Mouse (Mus musculus) layer of hippocampus, adult 11-12 months (tissue): ENCODE results near the gene Pclaf.

Experiments used
- DNase-seq: peaks from one replicate; pipeline ENCODE4 v3.0.0; 2022; ENCODE audit warnings: low spot score

Gene Pclaf

DNA sequence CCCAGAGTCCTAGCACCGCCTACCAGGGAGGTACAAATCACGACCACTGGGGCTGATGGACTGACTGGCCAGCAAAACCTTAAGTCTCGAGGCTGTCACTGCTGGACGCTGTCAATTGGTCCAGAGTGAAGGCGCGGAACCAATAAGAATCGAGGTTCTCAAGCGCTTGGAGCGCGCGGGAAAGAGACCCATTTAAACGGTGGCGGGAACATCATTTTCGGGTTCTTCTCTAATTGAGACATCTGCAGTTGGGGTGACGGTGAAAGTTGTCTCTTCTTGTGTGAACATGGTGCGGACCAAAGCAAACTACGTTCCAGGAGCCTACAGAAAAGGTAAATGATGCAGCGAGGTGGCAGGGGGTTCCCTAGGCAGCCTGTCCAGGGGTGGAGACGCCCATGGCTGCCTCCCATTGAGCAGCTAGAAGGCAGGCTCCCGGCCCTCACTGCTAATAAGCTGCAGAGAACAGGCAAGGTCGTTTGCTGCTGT is at the start of gene Pclaf:
Gene Pclaf, plus strand, starts transcription at position 95 of the 486 bp plus-strand sequence.
- DNase-seq, result peak; percentile 53

DNA sequence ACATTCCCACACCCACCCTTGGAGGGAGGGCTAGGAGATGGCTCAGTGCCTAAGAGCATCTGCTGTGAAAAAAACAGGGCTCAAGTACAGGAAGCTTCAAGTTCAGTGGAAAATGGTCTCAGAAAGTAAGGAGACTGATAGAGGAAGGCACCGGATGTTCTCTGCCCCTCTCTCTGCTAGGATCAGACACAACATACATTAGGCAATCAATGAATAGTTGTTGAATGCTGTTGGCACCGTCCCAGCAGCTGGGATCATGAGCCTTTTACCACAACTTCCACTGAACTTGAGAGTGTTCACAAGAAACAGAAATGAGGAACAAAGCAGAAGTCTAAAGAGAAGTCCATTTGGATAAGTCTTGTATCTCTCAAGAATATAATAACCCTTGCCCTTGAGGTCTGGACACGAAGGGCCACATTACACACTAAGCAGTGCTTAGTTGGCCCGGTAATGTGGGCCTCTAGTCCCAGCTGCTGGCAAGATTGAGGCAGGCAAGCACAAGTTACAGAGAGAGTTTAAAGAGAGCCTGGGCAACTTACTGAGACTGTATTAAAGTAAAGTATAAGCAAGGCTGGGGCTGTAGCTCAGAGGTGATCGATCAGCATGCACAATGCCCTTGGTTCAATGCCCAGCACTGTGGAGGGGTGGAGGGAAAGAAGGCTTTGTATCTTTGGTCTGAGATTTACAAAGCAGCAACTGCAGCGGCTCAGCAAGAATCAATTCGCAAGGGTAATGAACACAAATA is 45.4 kb upstream of the Pclaf start:
- DNase-seq, result peak; percentile 60

DNA sequence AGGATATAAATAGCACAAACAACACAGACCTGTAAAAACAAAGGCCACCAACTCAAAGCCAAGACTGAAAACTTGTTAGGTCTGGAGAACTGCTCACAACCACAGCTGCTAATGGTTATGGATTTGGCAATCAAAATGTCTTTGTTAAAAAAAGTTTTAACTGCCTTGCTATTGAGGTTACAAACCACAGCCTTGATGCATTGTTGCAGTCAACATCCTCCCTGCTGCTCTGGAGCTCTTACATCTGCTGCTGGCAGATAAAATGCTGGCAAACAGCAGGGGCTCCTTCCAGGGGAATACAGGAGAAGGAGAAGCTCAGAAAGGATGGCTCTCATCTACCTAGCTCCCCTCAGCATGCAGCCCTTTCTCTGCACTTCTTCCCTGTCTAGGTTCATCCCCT is 41.9 kb upstream of the Pclaf start:
- no peak for DNase-seq

DNA sequence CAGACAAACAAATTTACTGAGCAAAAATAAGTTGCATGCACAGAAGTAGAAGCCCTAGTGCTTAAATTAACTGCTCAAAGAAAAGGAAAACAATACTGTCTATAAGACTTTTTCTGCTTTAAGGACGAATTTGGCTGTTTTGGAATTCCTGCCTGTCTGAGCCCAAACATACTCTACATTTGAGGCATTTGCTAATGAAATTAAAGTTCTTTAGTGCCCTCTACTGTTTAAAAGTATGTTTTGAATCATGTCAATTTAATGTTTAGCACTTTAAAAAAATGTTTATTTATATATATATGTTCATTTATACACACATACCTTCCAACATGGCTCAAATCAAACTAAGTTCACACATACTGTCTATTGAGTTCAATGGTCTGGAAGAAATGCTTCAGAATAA is 39.8 kb upstream of the Pclaf start:
- DNase-seq, result no peak

DNA sequence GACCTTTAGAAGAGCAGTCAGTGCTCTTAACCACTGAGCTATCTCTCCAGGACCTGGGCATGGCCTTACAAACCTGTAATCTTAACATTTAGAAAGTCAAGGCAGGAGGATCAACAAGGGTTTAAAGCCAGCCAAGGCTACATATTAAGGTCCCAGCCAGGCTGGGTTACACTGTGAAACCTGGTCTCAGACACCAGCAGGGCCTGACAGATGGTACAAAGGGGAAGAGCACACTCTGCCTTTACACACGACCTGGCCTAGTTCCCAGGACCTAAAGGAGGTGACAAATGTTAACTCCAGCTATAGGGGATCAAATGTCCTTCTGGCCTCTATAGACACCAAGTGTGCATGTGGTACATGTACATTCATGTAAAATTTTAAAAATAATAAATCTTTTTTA is 30.4 kb upstream of the Pclaf start:
- no peak for DNase-seq

DNA sequence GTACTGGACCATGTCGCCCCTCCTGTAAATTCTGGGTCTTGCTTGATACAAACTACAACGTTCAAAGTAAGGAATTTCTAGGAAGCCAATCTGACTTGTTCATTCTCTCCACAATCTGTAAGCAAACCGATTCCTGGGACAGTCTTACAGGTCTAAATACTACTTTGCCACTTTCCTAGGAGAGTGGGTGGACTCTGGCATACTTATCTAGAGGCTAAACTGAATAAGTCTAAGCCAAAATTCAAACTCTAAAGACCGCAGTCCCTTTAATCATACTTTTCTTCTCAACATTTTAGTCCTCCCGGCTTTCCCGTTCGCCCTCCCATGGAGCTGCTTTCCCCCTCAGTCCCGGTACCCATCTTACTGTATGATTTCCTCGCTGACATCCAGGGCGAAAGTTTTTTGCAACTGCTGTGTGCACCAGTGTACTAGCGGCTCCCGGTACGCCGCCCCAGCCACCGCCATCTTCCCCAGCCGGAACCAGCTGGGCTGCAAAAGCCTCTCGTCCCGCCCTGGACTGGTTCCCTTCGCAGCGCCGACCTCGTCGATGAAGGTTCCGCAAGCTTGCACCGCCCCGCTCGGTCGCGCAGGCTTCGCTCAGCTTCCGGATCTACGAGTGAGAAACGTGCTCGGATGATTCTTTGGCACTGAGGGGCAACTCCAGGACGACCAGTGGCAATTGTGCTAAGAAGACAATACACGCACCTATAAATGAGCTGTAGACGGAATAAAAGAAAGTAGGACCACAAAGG is 5.3 kb upstream of the Pclaf start:
- peak; percentile 88 for DNase-seq

DNA sequence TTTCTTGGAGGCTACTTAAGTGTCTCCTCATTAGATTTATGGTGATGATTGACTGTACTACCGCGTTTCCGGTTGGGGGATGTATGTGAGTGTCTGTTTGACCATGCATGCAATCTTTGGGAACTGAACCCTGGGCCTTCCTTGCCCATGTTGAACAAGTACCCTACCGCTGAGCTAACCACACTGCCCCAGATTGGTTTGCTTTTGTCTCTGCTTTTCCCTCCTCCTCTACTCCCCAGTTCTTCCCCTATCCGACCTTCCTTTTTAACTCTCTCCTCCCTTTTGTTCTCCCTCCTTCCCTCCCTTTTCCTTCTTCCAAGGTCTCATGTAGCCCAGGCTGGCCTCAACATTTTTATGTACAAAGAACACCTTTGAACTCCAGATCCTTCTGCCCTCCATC is 1.1 kb downstream of the Pclaf start:
- DNase-seq, result no peak

DNA sequence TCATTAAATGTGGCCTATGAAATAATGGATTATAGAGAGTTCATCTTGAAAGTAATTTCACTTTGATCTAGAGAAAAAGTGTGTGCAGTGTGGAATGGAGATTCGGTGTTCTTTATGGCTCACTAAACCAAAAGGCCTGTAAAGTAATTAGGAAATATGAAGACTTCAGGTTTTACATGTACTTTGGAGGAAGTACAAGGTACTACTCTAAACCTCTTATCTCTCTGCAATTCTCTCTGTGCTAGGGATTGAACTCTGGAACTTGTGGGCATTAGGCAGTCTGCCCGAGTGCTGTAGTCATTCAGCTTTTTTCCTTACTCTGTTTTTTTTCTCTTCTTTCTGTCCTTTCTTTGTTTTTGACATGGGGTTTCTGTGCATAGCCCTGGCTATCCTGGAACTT is 6.9 kb downstream of the Pclaf start:
- DNase-seq, result no peak

DNA sequence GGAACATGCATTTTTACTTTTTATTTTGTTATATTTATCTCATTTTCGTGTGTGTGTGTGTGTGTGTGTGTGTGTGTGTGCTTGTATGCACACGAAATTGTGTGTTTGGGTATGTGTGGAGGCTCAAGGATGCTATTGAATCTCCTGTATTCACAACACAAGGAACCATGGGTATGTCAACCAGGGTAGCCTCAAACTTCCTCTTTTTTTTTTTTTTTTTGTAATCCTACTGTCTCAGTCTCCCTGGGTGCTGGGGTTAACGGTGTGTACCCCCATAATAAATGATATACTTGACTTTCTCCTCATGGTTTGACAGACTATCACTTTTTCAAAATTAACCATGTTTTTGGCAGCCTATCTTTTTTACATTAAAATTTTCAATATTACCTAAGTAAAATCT is 12.8 kb downstream of the Pclaf start:
- no peak for DNase-seq

DNA sequence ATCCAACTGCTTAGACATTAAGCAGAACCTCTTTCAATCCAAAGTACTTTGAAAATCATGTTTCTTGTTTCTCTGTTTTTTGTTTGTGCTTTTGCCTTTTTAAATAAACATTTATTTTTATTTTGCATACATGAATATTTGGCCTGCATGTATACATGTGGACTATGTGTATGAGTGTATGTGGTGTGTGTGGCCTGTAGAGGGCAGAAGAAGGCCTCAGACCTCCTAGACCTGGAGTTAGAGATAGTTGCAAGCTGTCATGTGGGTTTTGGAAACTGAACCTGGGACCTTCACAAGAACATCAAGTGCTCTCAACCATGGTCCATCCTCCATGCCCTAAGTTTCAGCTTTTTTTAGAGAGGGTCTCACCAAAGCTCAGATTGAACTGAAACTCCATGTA is 13.4 kb downstream of the Pclaf start:
- no peak for DNase-seq

DNA sequence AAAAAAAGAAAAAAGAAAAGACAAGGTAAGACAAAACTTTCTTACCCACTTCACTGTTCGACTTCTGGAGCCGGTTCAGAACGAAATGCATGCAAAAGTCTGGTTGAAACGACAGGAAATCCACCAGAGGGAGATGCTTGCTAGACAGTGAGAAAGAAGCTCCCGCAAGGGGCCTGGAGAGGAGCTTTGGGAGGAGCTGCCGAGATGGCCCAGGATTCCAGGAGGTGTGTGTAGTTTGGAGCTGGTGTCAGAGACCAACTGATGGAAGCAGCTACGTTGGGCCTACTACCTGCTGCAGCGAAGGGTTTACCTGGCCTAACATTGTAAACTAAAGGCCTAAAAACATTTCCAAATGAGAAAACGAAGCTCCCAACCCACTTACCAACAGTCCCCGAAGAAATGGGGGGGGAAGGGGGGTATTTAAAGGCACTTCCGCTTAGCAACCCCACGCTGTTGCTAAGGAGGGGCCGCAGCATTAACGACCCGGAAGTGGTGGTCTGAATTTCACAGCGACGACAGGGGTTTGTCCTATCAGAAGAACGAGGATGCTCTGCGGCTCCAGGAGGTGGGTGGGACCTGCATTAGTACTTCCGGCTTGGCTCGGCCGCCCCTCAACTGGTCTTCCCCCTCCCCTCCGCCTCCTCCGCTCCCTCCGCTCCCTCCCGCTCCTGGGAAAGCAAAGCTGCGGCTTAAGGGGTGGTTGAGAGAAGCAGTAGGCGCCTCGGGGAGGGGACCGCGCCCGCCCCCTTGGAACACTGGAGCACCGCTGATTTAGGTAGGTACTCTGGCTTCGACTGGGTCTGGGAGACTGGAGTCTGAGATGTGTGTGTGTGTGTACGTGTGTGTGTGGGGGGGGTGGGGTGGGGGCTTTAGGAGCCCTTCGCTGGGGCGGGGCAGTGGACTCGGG is 18.6 kb downstream of the Pclaf start, which contains the start of the genes Trip4 and Csnk1g1:
Gene Trip4, minus strand, starts transcription at position 401 of the 907 bp plus-strand sequence.
Gene Csnk1g1, plus strand, starts transcription at position 531 of the 907 bp plus-strand sequence.
- peak; percentile 97 for DNase-seq

DNA sequence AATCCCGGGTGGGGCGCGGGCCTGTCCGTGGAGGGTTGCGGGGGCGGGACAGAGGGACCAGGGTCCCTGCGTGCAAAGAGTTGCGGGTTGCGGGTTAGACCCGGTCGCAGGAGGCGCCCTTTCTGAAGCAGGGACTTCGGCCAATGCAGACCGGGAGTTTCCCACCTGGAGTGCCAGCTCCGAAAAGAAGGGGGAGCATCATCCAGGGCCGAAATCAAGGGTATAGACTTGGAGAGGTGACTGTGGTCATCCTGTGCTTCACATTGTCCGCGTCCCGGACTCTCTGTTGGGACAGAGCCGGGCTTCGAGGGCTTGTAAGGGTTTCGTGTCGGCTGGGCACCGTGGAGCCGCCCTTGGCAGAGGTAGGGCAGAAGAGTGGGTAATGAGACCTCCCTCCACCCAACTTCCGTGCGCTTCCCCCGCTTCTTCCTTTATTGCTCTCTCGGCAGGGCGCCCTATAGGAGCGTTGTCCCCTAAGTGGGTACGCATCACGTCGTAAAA is 19.3 kb downstream of the Pclaf start:
- peak; percentile 31 for DNase-seq

DNA sequence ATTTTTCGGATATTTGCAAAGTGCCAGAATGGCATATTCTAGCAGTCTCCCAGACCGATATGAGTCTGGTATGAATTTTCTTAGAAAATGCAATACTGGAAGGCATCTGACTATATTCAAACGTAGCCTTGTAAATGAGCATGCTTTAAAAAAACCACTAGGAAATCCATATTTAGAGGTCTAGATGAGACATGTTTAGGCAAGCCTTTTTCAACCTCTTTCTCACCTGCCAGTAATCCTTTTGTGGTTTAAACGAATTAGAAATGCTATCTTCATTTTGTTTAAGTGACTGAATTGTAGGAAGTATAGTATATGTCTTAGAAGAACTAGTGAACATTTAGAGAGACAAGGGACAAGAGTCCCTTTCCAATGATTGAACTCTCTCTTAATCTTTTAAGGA is 19.8 kb downstream of the Pclaf start:
- no peak for DNase-seq

DNA sequence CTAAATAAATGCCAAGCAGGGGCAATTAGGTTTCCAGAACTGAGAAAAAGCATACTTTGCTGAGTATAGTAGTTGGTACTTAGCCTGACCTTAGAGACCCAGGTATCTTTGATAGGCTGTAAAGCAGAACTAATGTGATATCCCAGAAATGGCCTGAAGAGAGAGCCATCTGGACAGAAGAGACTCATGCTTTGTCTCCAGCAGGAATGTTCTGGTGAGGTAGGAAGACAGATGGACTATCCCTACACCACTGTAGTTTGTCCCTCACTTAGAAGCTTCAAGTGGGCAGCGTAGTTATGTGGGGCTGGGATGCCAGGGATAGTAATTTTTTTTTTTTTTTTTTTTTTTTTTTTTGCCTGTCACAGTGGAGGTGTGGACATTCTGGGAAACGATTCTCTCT is 23.9 kb downstream of the Pclaf start:
- DNase-seq, result no peak

DNA sequence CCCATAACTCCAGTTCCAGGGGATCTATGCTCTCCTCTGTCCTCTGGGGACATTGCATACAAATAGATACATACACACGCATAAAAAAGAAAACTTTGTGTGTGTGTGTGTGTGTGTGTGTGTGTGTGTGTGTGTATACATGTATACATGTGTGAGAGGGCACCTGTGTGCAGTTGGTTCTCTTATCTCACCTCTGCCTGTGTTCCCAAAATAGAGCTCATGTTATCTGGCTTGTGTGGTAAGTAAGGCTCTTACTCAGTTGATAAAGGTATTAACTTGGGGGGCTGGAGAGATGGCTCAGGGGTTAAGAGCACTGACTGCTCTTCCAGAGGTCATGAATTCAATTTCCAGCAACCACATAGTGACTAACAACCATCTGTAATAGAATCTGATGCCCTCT is 27.0 kb downstream of the Pclaf start:
- DNase-seq, result no peak

DNA sequence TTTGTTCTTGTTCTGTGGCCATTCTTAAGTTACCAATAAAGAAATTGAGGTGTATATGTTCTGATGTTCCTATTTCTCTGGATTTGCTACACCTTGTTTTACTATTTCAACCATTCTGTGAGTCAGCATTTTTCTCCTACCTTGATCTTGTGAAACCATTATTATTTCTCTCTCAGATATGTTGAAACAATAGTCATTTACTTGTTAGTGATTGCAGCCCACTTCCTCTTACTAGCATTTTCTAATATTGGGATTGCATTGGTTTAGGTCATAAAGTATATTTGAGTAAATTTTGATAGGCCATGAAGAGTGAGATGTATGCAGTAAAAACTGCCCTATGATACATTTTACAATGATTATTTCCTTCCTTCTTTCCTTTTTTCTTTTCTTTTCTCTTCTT is 38.4 kb downstream of the Pclaf start:
- DNase-seq, result no peak

DNA sequence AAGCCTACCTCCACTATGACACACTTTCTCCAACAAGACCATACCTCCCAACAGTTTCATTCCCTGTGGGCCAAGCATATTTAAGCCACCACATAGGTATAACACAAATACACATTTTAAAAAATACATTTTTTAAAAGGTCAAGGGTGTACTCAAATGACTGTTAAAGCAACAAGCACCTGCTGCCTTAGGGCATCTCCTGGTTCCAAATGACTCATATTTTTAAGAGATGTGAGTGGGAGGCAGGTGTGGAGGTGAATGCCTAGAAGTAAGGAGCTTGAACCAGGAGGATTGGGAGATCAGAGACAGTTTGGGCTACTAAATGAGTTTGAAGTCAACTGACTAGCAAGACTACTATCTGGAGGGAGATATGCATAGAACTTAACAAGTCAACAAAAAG is 39.8 kb downstream of the Pclaf start:
- no peak for DNase-seq

DNA sequence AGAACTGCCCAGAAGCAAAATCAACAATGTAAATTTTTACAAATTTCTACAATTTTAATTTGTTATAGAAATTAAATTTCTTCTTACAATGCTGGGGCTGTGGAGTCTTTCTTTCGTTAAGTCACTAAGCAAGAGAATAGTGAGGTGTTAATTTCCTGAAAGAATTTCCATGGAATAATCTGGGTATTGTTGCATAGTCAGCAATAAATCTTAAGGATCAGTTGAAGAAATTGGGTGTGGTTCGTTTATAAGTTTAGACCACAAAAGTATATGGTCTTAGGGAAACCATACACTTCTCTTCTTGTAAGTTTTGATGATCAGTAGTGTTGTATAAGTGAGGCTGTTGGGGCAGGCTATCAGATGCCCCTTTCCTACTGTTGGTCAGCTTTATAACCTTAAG is 47.5 kb downstream of the Pclaf start:
- no peak for DNase-seq

DNA sequence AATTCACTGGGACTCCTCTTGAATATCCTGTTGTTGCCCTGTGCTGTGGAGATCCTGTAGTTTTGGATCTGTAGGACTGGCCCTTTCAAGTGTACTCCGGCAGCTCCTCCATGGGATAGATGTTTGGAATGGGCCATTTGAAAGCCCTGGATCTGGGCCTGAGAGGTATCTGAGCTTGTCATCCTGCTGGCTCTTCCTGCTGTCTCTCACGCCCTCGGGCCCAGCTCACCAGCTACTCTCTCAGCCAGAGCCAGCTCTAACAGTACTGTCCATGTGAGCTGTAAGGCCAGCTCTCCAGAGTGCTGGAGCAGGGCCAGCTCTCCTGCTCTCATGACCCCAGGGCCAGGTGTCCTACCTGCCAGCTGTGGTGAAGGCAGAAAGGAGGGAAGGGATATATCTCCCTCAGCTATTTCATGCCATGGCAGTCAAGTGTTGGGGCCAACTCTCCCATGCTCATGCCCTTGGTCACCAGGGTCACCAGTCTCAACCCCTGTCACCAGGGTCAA is 61.1 kb downstream of the Pclaf start:
- DNase-seq, result no peak
